Mouse (Mus musculus) erythroblast, embryonic 14.5 days (primary cell): ENCODE measurements around the gene Nup188.

Experiments
- GATA1 ChIP-seq: IDR thresholded peaks from 2 replicates; pipeline ENCODE4 v1.6.1; 2012; ENCODE audit warnings: low read length, inconsistent platforms, mixed read lengths
- TAL1 ChIP-seq: IDR thresholded peaks from 3 replicates; pipeline ENCODE4 v1.6.1; 2012; ENCODE audit warnings: low read length, inconsistent platforms, mixed read lengths

- TF ChIP-seq GATA1, result no peak
- TF ChIP-seq TAL1, result no peak
Observed at GRCm38 (mm10) chr2:30357552-30358510, 71.6 kb downstream of the Nup188 start.
